In genomic region chr3:28145461-28145860, GRCm38 (mm10) we compare ENCODE assay signal across 14 mouse cellular contexts.
"Had no signal": no experiment of that assay in that cellular context is flagged by ENCODE, and none has a peak within 500 bp of the region (broad histone marks: within the 10 kb centered on the region; RNA-seq: fewer than 3 reads in every experiment).

No protein-coding gene starts in this region.

- H3K27me3 ChIP-seq: midbrain, embryonic 12.5 days; neural tube, embryonic 13.5 days; stomach, embryonic 15.5 days had no signal

- H3K4me2 ChIP-seq: lung, embryonic 14.5 days; midbrain, embryonic 12.5 days; neural tube, embryonic 13.5 days; stomach, embryonic 15.5 days had no signal

- ATAC-seq: midbrain, embryonic 16.5 days had no signal

- DNase-seq: lung, postnatal 10 days; lung, postnatal 4 days; midbrain, embryonic 14.5 days; right cerebral cortex, postnatal 14 days; thymus, adult 2 months; thymus, postnatal 25 days; thymus, postnatal 4 days had no signal

- H3K27ac ChIP-seq: midbrain, embryonic 12.5 days; neural tube, embryonic 13.5 days; stomach, embryonic 15.5 days; stomach, postnatal 0 days had no signal

- H3K4me3 ChIP-seq: midbrain, embryonic 12.5 days; myocyte; neural tube, embryonic 13.5 days; stomach, embryonic 15.5 days had no signal

- H3K4me1 ChIP-seq: midbrain, embryonic 12.5 days; neural tube, embryonic 13.5 days; stomach, embryonic 15.5 days had no signal

- H3K36me3 ChIP-seq: midbrain, embryonic 12.5 days; neural tube, embryonic 13.5 days; stomach, embryonic 15.5 days had no signal

- H3K9me3 ChIP-seq: midbrain, embryonic 12.5 days; neural tube, embryonic 13.5 days; stomach, embryonic 15.5 days had no signal

- H3K9ac ChIP-seq: lung, embryonic 14.5 days; midbrain, embryonic 12.5 days; neural tube, embryonic 13.5 days; stomach, embryonic 15.5 days had no signal
